In the genomic region with DNA sequence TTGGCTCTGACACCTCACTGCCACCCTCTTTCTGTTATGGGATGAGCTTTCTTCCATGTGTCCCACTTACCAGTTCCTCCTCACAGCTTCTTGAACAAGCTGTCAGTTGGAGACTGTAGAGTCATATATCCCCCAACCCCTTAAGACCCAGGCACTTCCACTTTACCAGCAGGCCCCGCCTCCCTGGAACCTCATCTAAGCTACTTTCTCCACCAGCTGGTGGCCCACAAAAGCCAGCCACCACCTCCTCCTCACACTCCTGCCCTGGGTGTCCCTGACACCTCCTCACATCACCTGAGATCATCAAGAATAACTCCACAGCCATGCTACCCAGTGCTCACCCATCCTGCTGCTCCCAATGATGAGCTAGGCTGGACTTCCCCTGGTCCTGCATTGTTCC, we compare ENCODE assay signal across 22 mouse cellular contexts.
"Had no signal": no experiment of that assay in that cellular context is flagged by ENCODE, and none has a peak within 500 bp of the region (broad histone marks: within the 10 kb centered on the region; RNA-seq: fewer than 3 reads in every experiment).

No protein-coding gene starts in this region.

- ATAC-seq: hindbrain, postnatal 0 days; intestine, postnatal 0 days had no signal

- H3K27me3 ChIP-seq: heart, embryonic 13.5 days; heart, embryonic 15.5 days; hindbrain, embryonic 12.5 days; hindbrain, embryonic 15.5 days; limb, embryonic 12.5 days had no signal

- H3K36me3 ChIP-seq: heart, embryonic 13.5 days; heart, embryonic 15.5 days; hindbrain, embryonic 12.5 days; hindbrain, embryonic 15.5 days; limb, embryonic 10.5 days; limb, embryonic 12.5 days had no signal

- H3K4me1 ChIP-seq: hindbrain, embryonic 15.5 days had no signal

- H3K27ac ChIP-seq: heart, adult 2 months; heart, embryonic 13.5 days; heart, embryonic 15.5 days; hindbrain, embryonic 12.5 days; hindbrain, embryonic 15.5 days; hindbrain, postnatal 0 days; layer of hippocampus, adult 2 months; left cerebral cortex, adult 2 months; limb, embryonic 10.5 days; limb, embryonic 12.5 days had no signal

- H3K4me3 ChIP-seq: heart, adult 2 months; heart, embryonic 13.5 days; heart, embryonic 15.5 days; hindbrain, embryonic 12.5 days; hindbrain, embryonic 15.5 days; layer of hippocampus, adult 2 months; left cerebral cortex, adult 2 months; limb, embryonic 10.5 days; limb, embryonic 12.5 days had no signal

- DNase-seq: gastrocnemius, postnatal 14 days; gastrocnemius, postnatal 36 days; heart, adult 11 months; heart, adult 2 months; heart, postnatal 14 days; heart, postnatal 36 days; kidney, adult 18-20 months; kidney, adult 8-10 months; kidney, postnatal 10 days; kidney, postnatal 25 days; kidney, postnatal 4 days; liver had no signal
